Mouse (Mus musculus) megakaryocyte, embryonic 14.5 days (primary cell): ENCODE results near the gene Sox5. TPM values are rescaled to one million over a fixed set of nuclear protein-coding genes. Genes with fewer than 3 reads are reported as not detected.

Experiments
- H3K27me3 ChIP-seq: replicated peaks from 2 replicates; pipeline ENCODE3; 2012; ENCODE audit warnings: inconsistent platforms
- H3K36me3 ChIP-seq: replicated peaks from 2 replicates; pipeline ENCODE3; 2012; ENCODE audit warnings: low read length, inconsistent platforms, mixed read lengths
- H3K4me1 ChIP-seq: 2 replicates; pipeline ENCODE4 v1.6.1; 2012; ENCODE audit warnings: inconsistent platforms
- H3K4me3 ChIP-seq: replicated peaks from 2 replicates; pipeline ENCODE3; 2012; ENCODE audit warnings: moderate library complexity, mild to moderate bottlenecking, inconsistent platforms
- H3K9me3 ChIP-seq: 2 replicates; pipeline ENCODE4 v1.6.1; 2012; ENCODE audit warnings: inconsistent platforms
- FLI1 ChIP-seq: IDR thresholded peaks from 2 replicates; pipeline ENCODE4 v1.6.1; 2012; ENCODE audit warnings: low read length, inconsistent platforms, mixed read lengths
- GATA1 ChIP-seq: IDR thresholded peaks from 3 replicates; pipeline ENCODE4 v1.6.1; 2012; ENCODE audit warnings: mixed read lengths, low read length, inconsistent platforms, borderline replicate concordance
- polyA plus RNA-seq: library from polyadenylated mRNA; stranded (reverse); fragments of >175 nt; gene quantifications from 2 replicates; pipeline ENCODE4 v1.2.3, GENCODE M21; 2012; ENCODE audit warnings: low replicate concordance; ENCODE audit not compliant: insufficient read depth

Gene Sox5
- polyA plus RNA-seq, 1 experiment = 0.07 TPM

- TF ChIP-seq GATA1 = no peak
- no peak for TF ChIP-seq FLI1
- no peaks in the 10 kb centered on the region for H3K4me1 ChIP-seq
Measured at GRCm38 (mm10) chr6:144753225-144753962, 28.4 kb downstream of the Sox5 start.

GRCm38 (mm10) chr6:144751581-144751980 is 30.2 kb downstream of the Sox5 start:
- Histone ChIP-seq H3K36me3 (no peaks in the 10 kb centered on the region), H3K4me3 (no peak overlapping the region), H3K4me1 (no peaks in the 10 kb centered on the region), H3K27me3 (peaks cover 11% of the 10 kb centered on the region), H3K9me3 (peaks cover 20% of the 10 kb centered on the region)
- TF ChIP-seq FLI1 (no peak), GATA1 (no peak)

More at GRCm38 (mm10) chr6:144753225-144753962, 28.4 kb downstream of the Sox5 start:
- peaks cover 14% of the 10 kb centered on the region for H3K9me3 ChIP-seq
- H3K36me3 ChIP-seq = no peaks in the 10 kb centered on the region
- no peak overlapping the region for H3K4me3 ChIP-seq
- peaks cover 11% of the 10 kb centered on the region for H3K27me3 ChIP-seq

- H3K4me3 ChIP-seq = no peak overlapping the region
- no peaks in the 10 kb centered on the region for H3K36me3 ChIP-seq
- H3K27me3 ChIP-seq = peaks cover 6% of the 10 kb centered on the region
- TF ChIP-seq GATA1 = no peak
- TF ChIP-seq FLI1 = no peak
- no peaks in the 10 kb centered on the region for H3K4me1 ChIP-seq
- peaks cover 20% of the 10 kb centered on the region for H3K9me3 ChIP-seq
Measured at GRCm38 (mm10) chr6:144750197-144750596, 31.6 kb downstream of the Sox5 start.

- TF ChIP-seq FLI1 (no peak), GATA1 (no peak)
- Histone ChIP-seq H3K4me1 (peaks cover 5% of the 10 kb centered on the region; the same call in 1 of the 2 replicates), H3K36me3 (no peaks in the 10 kb centered on the region), H3K4me3 (no peak overlapping the region), H3K9me3 (peaks cover 11% of the 10 kb centered on the region), H3K27me3 (peaks cover 11% of the 10 kb centered on the region)
Measured at GRCm38 (mm10) chr6:144746436-144746835, 35.3 kb downstream of the Sox5 start.

DNA sequence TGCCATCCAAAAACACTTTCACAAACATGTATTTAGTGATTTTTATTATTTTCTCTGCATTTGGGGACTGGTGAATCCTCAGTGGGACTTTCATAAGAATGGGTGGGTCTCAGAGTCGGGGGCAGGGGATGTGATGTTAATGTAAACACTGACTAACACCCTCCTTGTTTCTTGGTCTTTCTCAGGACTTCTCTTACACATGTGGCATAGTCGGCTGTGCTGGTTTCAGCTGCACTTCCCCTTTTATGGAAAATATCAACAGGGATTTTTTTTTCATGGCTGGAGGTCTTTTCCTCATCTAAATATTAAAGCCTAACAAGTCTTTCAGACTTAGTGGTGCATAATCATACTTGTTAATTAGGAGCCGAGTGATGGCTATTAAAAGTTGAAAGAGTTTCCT is 39.2 kb downstream of the Sox5 start:
- no peak for TF ChIP-seq FLI1
- Histone ChIP-seq H3K36me3 (no peaks in the 10 kb centered on the region), H3K4me1 (peaks cover 11% of the 10 kb centered on the region; the same call in 1 of the 2 replicates), H3K27me3 (peaks cover 11% of the 10 kb centered on the region), H3K4me3 (no peak overlapping the region), H3K9me3 (peaks cover 13% of the 10 kb centered on the region)

GRCm38 (mm10) chr6:144741080-144741655 is 40.6 kb downstream of the Sox5 start:
- no peaks in the 10 kb centered on the region for H3K36me3 ChIP-seq

DNA sequence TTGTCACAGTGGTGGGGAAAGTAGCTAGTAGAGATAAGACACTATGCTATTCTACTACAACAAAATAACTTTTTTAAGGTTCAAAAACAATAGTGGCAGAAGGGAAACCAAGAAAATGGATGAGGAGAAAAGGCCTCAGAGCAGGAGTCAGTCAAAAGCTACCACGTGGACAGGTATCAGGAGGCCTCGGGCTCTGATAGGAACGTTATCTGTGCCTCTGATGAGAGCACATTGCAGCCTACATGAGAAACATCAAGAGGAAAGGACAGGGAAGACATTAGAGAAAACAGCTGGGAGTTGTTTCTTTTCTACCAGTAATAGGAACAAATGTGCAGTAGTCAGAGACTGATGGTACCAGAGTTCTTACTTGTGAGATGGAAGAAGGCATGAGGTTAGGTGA is 41.4 kb downstream of the Sox5 start:
- no peak overlapping the region for H3K4me3 ChIP-seq
- H3K27me3 ChIP-seq = peaks cover 11% of the 10 kb centered on the region
- no peaks in the 10 kb centered on the region for H3K36me3 ChIP-seq
- H3K9me3 ChIP-seq = peaks cover 8% of the 10 kb centered on the region
- H3K4me1 ChIP-seq = peaks cover 11% of the 10 kb centered on the region
- no peak for TF ChIP-seq GATA1
- TF ChIP-seq FLI1 = no peak

More at GRCm38 (mm10) chr6:144741080-144741655, 40.6 kb downstream of the Sox5 start:
- Histone ChIP-seq H3K9me3 (peaks cover 8% of the 10 kb centered on the region), H3K27me3 (peaks cover 11% of the 10 kb centered on the region), H3K4me1 (peaks cover 11% of the 10 kb centered on the region; the same call in 1 of the 2 replicates), H3K4me3 (no peak overlapping the region)
- TF ChIP-seq FLI1 (no peak), GATA1 (no peak)

DNA sequence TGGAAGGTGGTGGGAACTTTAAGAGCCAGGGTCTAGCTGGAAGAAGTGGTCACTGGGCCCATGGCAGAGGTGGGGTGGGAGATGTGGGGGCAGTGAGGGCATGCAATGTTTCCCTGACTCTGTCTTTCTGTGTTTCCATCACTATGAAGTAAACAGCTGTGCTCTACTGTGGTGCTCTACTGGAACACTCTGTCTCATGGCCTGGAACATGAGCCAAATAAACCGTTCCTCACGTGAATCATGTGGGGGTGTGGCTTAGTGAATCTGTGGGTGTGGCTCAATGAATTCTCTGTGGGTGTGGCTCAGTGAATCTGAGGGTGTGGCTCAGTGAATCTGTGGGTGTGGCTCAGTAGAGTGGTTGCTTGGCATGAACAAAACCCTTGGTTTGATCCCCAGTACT is 42.0 kb downstream of the Sox5 start:
- no peak for TF ChIP-seq FLI1
- TF ChIP-seq GATA1 = no peak
- no peaks in the 10 kb centered on the region for H3K36me3 ChIP-seq
- peaks cover 8% of the 10 kb centered on the region for H3K9me3 ChIP-seq
- H3K27me3 ChIP-seq = peaks cover 11% of the 10 kb centered on the region
- peaks cover 14% of the 10 kb centered on the region for H3K4me1 ChIP-seq
- no peak overlapping the region for H3K4me3 ChIP-seq

GRCm38 (mm10) chr6:144737786-144738185 is 44.0 kb downstream of the Sox5 start:
- H3K4me3 ChIP-seq = no peak overlapping the region
- H3K36me3 ChIP-seq = no peaks in the 10 kb centered on the region
- TF ChIP-seq GATA1 (no peak), FLI1 (no peak)
- H3K27me3 ChIP-seq = peaks cover 6% of the 10 kb centered on the region
- H3K9me3 ChIP-seq = peaks cover 8% of the 10 kb centered on the region
- H3K4me1 ChIP-seq = peaks cover 23% of the 10 kb centered on the region

GRCm38 (mm10) chr6:144731251-144731970 is 50.4 kb downstream of the Sox5 start:
- no peaks in the 10 kb centered on the region for H3K27me3 ChIP-seq

More at GRCm38 (mm10) chr6:144731251-144731970, 50.4 kb downstream of the Sox5 start:
- TF ChIP-seq GATA1 = no peak
- TF ChIP-seq FLI1 = no peak
- Histone ChIP-seq H3K4me1 (peaks cover 31% of the 10 kb centered on the region), H3K9me3 (peaks cover 4% of the 10 kb centered on the region; the same call in 1 of the 2 replicates), H3K4me3 (no peak overlapping the region), H3K36me3 (no peaks in the 10 kb centered on the region)
